Mouse (Mus musculus): ENCODE measurements at regions not wholly inside any gene's neighbourhood (a gene's known extent, or its start where the extent isn't known, plus 50 kb on each side); places are given as distances from the start of the nearest gene placed in this dataset.

- in situ Hi-C loops (cut with MboI, MseI) = no loop called here
Observed at GRCm38 (mm10) chr9:115547625-115548325, 237.6 kb upstream of the Stt3b start.

DNA sequence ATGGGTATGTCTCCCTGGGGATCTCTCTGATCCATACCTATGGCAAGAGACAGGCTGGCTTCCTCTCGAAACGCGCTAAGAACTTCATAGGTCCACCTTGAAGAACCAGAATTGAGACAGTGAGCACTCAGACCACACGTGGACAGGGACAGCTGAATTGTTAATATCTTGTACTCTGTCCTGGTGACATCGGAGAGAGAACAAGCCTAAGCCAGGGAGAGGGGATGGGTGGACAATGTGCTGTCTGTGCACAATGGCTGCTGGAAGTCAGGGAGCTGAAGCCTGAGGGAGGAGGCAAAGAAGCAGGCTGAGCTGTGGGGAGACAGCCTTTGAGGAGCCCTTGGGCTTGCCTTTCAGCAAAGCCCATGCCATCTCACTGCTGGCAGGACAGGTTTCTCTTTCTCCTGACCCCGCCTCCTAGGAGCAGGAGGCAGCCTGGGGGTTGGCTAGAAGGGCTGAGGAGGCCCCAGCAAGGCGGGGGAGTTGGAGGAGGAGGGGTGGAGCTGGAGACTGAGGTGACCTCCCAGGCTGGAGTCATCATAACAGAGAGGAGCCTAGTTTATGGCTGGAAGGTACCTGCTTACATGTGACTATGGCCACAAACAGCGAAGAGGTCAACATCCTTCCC, 238.6 kb upstream of the Stt3b start:
- in situ Hi-C loops (cut with MboI, MseI) = no loop called here

DNA sequence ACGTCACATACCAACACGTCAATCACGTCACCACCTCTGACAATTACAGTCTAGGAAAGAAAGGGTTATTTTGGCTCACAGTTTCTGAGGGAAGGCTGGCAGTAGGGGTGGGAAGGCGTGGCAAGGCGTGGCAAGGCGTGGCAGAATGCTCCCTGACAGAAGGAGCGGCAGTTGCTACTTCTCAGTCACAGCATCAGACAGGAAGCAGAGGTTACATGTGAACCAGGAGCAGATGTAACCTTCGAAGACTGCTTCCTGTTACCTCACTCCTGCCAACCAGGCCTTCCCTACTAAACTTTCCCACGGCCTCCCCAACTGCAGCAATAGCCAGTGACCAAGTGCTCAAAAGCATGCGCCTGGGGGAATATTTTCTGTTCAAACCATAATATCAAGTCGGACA, 240.9 kb upstream of the Stt3b start:
- in situ Hi-C loops (cut with MboI, MseI) = no loop called here

DNA sequence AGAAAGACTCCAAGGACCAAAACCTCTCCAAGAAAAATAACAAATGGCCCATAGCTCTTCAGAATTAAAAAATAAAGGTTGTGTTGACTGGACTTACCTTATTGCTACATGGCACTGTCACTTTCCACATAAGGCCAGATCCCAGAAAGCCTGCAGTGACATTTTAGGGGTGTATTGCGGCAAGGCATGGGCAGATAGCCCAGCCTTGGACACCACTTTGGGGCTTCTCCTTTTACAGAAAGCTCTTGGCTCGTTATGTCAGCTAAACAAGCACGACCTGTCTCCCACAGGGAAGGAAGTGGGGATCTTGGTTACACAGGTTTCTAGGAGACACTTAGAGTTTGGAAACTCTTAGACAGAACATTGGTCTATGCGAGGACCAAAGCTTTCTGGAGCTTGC, 241.3 kb upstream of the Stt3b start:
- in situ Hi-C loops (cut with MboI, MseI) = no loop called here

DNA sequence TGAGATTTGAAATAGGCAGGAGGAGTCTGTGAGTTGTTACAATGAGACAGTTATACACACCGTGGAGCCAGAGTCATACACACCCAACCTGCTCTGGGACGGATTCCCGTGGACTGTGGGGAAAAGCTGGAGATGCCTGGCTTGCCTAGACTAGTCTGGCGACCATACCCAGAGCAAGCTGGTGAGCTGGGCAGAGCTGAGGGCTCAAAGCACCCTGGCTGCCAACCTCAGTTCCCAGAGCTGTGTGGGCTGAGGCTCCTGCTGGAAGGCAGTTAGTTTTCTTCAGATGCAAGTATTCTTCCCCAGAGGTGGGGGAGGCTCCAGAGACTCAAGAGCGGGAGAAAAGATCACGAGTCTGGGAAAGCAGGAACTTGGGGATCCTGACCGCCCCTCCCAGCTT, 247.9 kb upstream of the Stt3b start:
- in situ Hi-C loops (cut with MboI, MseI) = no loop called here

DNA sequence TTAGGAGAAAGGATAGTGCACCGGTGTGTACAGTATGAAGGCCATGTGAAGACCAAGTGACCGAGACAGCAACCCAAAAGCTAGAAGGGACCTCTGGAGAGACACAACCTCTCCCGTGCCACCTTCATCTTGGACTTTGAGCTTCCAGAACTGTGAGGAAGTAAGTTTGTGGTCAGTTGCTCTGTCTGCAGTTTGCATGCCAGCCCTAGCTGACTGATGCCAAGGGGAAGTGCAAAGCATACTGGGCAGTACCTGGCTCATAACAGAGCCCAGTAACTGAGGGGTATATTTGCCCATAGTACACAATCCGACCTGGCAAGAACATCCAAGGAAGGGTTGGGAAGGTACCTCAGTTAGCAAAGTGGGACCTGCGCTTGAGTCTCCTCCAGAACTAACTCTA, 249.3 kb upstream of the Stt3b start:
- in situ Hi-C loops (cut with MboI, MseI) = no loop called here

- in situ Hi-C loops (cut with MboI, MseI) = no loop called here
Observed at GRCm38 (mm10) chr9:115561207-115561606, 251.0 kb upstream of the Stt3b start.

GRCm38 (mm10) chr9:115562783-115563182, 252.6 kb upstream of the Stt3b start:
- in situ Hi-C loops (cut with MboI, MseI) = no loop called here

DNA sequence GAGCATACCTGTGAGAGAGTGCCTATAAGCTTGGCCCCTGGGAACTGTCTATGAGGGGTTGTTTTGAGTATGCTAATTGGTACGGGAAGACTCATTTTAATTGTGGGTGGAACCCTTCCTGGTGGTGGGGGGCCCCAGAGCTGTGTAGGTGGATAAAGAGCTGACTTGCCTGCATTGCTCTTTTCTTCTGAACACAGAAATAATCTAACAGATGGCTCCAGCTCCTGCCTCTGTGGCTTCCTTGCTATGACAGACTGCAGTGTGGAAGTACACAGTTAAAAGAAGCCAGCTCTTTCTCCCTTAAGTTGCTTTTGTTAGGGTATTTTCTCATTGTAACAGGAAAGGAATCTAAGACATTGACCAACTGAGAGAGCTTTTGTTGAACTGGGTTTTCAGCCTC, 254.1 kb upstream of the Stt3b start:
- in situ Hi-C loops (cut with MboI, MseI) = no loop called here

- in situ Hi-C loops (cut with MboI, MseI) = no loop called here
Observed at GRCm38 (mm10) chr9:115568693-115569334, 258.6 kb upstream of the Stt3b start.

DNA sequence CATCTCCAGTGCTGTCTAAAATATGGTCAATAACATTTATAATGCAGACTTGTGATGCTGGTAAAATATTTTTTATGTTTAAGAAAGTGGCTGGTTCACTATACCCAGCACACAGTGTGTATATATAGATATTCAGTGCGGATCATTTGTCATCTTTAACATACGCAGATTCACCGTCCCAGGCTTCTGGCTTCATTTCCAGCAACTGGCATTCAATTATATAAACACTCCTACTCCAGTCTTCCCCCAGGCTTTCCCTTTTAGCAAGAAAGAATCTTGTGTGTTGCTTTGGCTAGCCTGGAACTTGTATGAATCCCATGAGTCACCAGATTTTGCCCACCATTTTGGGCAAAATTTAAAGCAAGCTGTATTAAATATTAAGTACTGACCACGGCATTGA, 260.8 kb upstream of the Stt3b start:
- in situ Hi-C loops (cut with MboI, MseI) = no loop called here

- in situ Hi-C loops (cut with MboI, MseI) = no loop called here
Observed at GRCm38 (mm10) chr9:115581116-115581515, 270.9 kb upstream of the Stt3b start.

GRCm38 (mm10) chr9:115583548-115583947, 273.3 kb upstream of the Stt3b start:
- in situ Hi-C loops (cut with MboI, MseI) = no loop called here

GRCm38 (mm10) chr9:115584874-115585273, 274.7 kb upstream of the Stt3b start:
- in situ Hi-C loops (cut with MboI, MseI) = no loop called here

DNA sequence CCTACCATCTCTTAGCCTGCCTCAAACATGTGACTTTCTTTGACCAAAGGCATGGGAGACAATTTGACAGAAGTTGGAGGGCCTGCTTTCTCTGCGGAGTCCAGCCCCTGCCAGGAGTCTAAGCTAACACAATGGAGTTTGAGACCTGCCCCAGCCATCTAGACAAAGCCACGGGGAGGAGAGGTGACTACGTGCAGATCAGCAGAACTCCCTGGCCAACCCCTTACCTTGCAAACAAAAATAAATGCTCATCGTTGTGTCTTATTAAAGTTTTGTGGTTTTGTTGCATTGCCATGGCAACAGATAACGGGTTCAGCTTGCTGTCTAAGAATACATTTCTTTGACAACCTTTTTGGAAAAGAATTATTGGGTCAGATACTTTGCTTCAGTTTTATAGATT, 282.2 kb upstream of the Stt3b start:
- in situ Hi-C loops (cut with MboI, MseI) = no loop called here

DNA sequence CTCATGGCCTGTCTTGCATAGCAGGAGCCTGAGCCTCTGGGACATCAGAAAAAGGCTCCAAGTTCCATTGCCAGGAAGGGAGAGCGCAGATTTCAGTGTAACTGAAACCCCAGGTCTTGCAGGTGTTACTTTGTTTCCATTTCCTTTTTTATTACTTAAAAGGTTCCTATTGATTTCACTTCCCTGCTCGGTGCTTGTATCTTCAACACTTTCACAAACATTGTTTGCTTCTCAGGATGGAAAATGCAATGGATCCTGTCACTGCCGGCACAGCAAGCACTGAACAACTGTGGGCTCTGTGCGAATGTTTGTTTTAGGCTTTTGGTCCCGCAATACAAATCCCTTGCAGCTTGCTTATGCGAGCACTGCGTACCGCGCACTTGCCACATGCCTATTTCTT, 290.0 kb upstream of the Stt3b start:
- in situ Hi-C loops (cut with MboI, MseI) = loop anchor here (25.0 kb wide), 1 partner anchor 1138 kb away; no protein-coding TSS in a partner anchor

DNA sequence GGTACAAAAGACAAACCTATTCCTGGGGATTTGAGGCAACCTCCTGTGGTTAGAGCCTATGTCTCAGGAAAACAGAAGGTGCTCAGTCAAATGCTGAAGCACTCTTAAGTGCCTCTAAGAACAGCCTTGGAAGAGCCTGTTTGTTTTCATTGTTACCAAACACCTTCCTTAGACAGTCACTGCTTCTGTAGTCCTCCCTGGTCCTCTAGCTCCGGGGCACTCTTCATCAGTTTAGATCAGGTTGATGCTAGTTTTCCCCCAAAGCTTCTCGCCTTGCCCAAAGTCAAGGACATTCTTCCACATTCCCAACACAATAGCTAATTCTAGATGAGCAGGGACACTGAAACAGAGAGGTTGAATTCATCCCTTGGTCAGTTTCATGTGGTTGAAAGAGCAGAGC, 290.6 kb upstream of the Stt3b start:
- in situ Hi-C loops (cut with MboI, MseI) = loop anchor here (25.0 kb wide), 1 partner anchor 1139 kb away; no protein-coding TSS in a partner anchor

GRCm38 (mm10) chr9:115602772-115603171, 292.6 kb upstream of the Stt3b start:
- in situ Hi-C loops (cut with MboI, MseI) = loop anchor here (25.0 kb wide), 1 partner anchor 1140 kb away; no protein-coding TSS in a partner anchor

DNA sequence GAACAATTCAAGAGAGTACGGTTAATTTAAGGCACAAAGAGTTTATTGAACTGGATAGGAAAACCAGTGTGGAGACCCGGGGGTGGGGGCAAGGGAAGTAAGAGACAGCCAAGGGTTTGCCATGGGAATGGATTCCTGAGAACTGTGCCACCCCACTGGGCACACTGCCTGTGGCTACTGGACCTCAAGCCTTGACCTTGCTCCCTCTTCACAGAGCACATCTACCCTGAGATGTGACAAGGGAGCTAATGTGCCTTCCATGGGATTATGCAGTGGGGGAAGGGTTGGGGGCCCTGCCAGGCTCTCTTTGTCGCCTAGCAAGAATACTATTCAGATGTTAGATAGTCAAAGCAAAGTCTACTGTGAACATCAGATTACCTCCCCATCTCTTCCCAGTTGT, 294.2 kb upstream of the Stt3b start:
- in situ Hi-C loops (cut with MboI, MseI) = loop anchor here (25.0 kb wide), 1 partner anchor 1142 kb away; no protein-coding TSS in a partner anchor

- in situ Hi-C loops (cut with MboI, MseI) = loop anchor here (25.0 kb wide), 1 partner anchor 1143 kb away; no protein-coding TSS in a partner anchor
Observed at GRCm38 (mm10) chr9:115604968-115605682, 294.9 kb upstream of the Stt3b start.

DNA sequence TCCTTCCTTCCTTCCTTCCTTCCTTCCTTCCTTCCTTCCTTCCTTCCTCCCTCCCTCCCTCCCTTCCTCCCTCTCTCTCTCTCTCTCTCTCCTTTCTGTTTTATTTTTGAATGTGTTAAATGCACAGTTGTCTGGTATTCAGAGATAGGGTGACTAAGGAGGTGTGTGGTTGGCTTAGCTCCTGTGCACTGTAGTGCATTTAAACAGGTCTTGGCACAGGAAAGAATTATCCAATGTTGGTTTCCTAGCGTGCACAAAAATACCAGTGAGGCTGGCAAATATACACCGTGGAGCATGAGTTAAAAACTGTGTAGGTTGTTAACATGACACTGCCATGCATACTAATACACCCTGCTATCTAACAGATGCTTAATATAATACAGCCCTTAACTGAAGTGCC, 297.7 kb upstream of the Stt3b start:
- in situ Hi-C loops (cut with MboI, MseI) = loop anchor here (25.0 kb wide), 1 partner anchor 1146 kb away; no protein-coding TSS in a partner anchor

GRCm38 (mm10) chr9:115608377-115608776, 298.2 kb upstream of the Stt3b start:
- in situ Hi-C loops (cut with MboI, MseI) = loop anchor here (25.0 kb wide), 1 partner anchor 1146 kb away; no protein-coding TSS in a partner anchor

All from T-helper 1 cell (primary cell).